In the genomic region with DNA sequence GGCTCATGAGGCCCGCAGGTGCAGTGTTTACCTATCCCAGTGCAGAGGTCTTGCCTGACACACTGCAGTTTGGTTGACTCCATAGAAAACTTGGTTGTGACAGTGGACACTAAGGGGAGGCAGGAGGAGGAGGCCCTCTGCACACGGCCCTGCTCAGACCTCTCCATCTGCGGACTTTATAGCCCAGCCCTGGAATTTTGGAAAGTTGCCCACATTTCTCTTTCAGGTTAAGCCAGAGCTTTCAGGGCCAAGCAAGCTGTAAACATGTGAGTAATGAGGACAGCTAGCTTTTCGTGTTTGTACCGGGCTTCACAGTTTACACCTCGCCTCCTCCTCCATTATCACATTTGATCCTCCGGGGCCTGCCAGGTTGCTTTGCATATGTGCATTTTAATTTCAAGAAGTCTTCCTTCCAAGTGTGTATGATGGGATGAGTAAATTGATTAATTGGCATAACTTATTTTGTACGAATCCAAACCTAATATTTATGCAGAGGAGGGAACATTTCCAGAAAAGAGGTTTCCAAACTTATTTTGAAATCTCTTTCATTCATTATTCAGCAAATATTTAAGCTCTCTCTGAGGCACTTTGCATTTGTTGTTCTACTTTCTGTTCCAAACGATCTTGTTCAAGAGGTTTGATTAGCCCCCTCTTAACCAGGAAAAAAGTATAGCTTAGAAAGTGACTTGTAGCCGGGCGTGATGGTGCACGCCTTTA, we compare ENCODE assay signal across 8 mouse cellular contexts.
DNase-seq lines count a peak whose midpoint lies in the region; ATAC-seq and TF ChIP-seq lines count a peak whose summit lies in the region.

No protein-coding gene starts in this region.

- no peak overlapping the region for H3K4me3 ChIP-seq in kidney, postnatal 0 days (replicated peaks; ENCODE audit: low read depth, low read length)
- no peak overlapping the region for H3K4me3 ChIP-seq in midbrain, embryonic 16.5 days (ENCODE audit: low read depth, low read length)

- H3K4me2 ChIP-seq in kidney, postnatal 0 days (ENCODE audit: low read length): no peak overlapping the region
- no peak overlapping the region for H3K4me2 ChIP-seq in midbrain, embryonic 16.5 days (ENCODE audit: low read length)

- TF ChIP-seq CTCF in kidney, postnatal 0 days (IDR thresholded peaks at IDR 0.05; ENCODE audit: low read depth): no peak

- no peak overlapping the region for H3K27ac ChIP-seq in kidney, postnatal 0 days
- H3K27ac ChIP-seq in midbrain, embryonic 16.5 days (ENCODE audit: low read length): no peak overlapping the region

- H3K27me3 ChIP-seq in kidney, postnatal 0 days (ENCODE audit: insufficient read depth, low read length): no peaks in the 10 kb centered on the region
- no peaks in the 10 kb centered on the region for H3K27me3 ChIP-seq in midbrain, embryonic 16.5 days (ENCODE audit: control insufficient read depth, insufficient read depth, low read depth, low read length)

- peaks cover 23% of the 10 kb centered on the region for H3K36me3 ChIP-seq in kidney, postnatal 0 days (ENCODE audit: insufficient read depth, low read length)
- peaks cover 13% of the 10 kb centered on the region for H3K36me3 ChIP-seq in midbrain, embryonic 16.5 days (ENCODE audit: control insufficient read depth, insufficient read depth, low read length)

- H3K9ac ChIP-seq in kidney, postnatal 0 days (ENCODE audit: low read depth, low read length): no peak overlapping the region
- no peak overlapping the region for H3K9ac ChIP-seq in midbrain, embryonic 16.5 days (ENCODE audit: low read depth, low read length)

- H3K9me3 ChIP-seq in kidney, postnatal 0 days (replicated peaks; ENCODE audit: low read length): no peaks in the 10 kb centered on the region
- no peaks in the 10 kb centered on the region for H3K9me3 ChIP-seq in midbrain, embryonic 16.5 days (replicated peaks; ENCODE audit: control insufficient read depth, low read length, poor library complexity, severe bottlenecking)

- ATAC-seq in kidney, postnatal 0 days (replicated peaks; ENCODE audit: low FRiP score, low read depth): 0 out of 2 replicates have a peak, but pooled peaks have one; percentile 33
- ATAC-seq in midbrain, embryonic 16.5 days: no peak

- WGBS in kidney, postnatal 0 days: 56% methylated on average over 12 of the region's 12 CpGs
- WGBS in midbrain, embryonic 16.5 days: 71% methylated on average over 12 of the region's 12 CpGs

- intact Hi-C loops in gastrocnemius, postnatal 14 days (cut with DNase I; ENCODE audit: low total_unique reads): no loop called here

- peaks cover 13% of the 10 kb centered on the region for H3K4me1 ChIP-seq in kidney, postnatal 0 days (replicated peaks; ENCODE audit: insufficient read depth, low read length)
- peaks cover 5% of the 10 kb centered on the region for H3K4me1 ChIP-seq in midbrain, embryonic 16.5 days (ENCODE audit: control insufficient read depth, insufficient read depth, low read length)

- peak; percentile 48 for DNase-seq in gastrocnemius, postnatal 25 days
- DNase-seq in gastrocnemius, postnatal 14 days: no peak
- peak; percentile 34 for DNase-seq in retina, postnatal 1 day
- no peak for DNase-seq in retina, embryonic 14.5 days (ENCODE audit: low spot score)
- peak; percentile 74 for DNase-seq in kidney, postnatal 0 days (ENCODE audit: low spot score)
- peak; percentile 38 for DNase-seq in ovary, postnatal 36 days (ENCODE audit: low spot score)
- no peak for DNase-seq in c-Kit-positive CD71-positive TER-119-positive erythroid progenitor cells, embryonic 14.5 days (ENCODE audit: low spot score)

Comparison
In these comparisons a context has a peak if more than half of its experiments do, and no peak if none do; other contexts are left out.
1. DNase-seq: peak in gastrocnemius, postnatal 25 days (single experiment), retina, postnatal 1 day (single experiment), kidney, postnatal 0 days (single experiment) and ovary, postnatal 36 days (single experiment); none in gastrocnemius, postnatal 14 days (single experiment), retina, embryonic 14.5 days (single experiment) and c-Kit-positive CD71-positive TER-119-positive erythroid progenitor cells, embryonic 14.5 days (single experiment).